In genomic region chr7:70342771-70343170, GRCm38 (mm10) we compare ENCODE assay signal across 14 mouse cellular contexts. TPM values are rescaled to one million over a fixed set of nuclear protein-coding genes. Genes with fewer than 3 reads are reported as not detected.
DNase-seq lines count a peak whose midpoint lies in the region; ATAC-seq lines count a peak whose summit lies in the region.
"Had no signal": no experiment of that assay in that cellular context is flagged by ENCODE, and none has a peak within 500 bp of the region (broad histone marks: within the 10 kb centered on the region; RNA-seq: fewer than 3 reads in every experiment).

No protein-coding gene starts in this region.

- H3K36me3 ChIP-seq in hindbrain, embryonic 15.5 days: no peaks in the 10 kb centered on the region
- H3K36me3 ChIP-seq: heart, embryonic 12.5 days; limb, embryonic 13.5 days had no signal

- peak overlapping the region; percentile 58 for H3K27ac ChIP-seq in hindbrain, embryonic 15.5 days (replicated peaks)
- H3K27ac ChIP-seq: limb, embryonic 13.5 days had no signal

- H3K4me3 ChIP-seq in hindbrain, embryonic 15.5 days: no peak overlapping the region
- H3K4me3 ChIP-seq: heart, embryonic 12.5 days; limb, embryonic 13.5 days had no signal

- ATAC-seq in hindbrain, embryonic 15.5 days (ENCODE audit: low FRiP score, low read depth): no peak
- ATAC-seq: intestine, postnatal 0 days had no signal

- H3K4me1 ChIP-seq in hindbrain, embryonic 15.5 days (replicated peaks): peaks cover 46% of the 10 kb centered on the region

- H3K4me2 ChIP-seq in hindbrain, embryonic 15.5 days: peak overlapping the region; percentile 26
- H3K4me2 ChIP-seq: heart, embryonic 12.5 days; limb, embryonic 13.5 days had no signal

- peak; percentile 61 for DNase-seq in heart, adult 11 months
- DNase-seq in heart, postnatal 10 days: no peak
- peak; percentile 22 for DNase-seq in retina, postnatal 1 day
- DNase-seq in retina, embryonic 14.5 days (ENCODE audit: low spot score): no peak
- DNase-seq in frontal cortex, postnatal 10 days (ENCODE audit: low spot score in 2 of 2): no peak
- DNase-seq in left cerebral cortex, adult 11 months (ENCODE audit: low spot score): no peak
- no peak for DNase-seq in left cerebral cortex, adult 18-20 months (ENCODE audit: low spot score in 2 of 2)
- DNase-seq: lung, adult 18-20 months; spleen, adult 18-20 months; thymus, adult 18-20 months had no signal

- peak overlapping the region; percentile 11; the same call in 1 of the 2 replicates for H3K9ac ChIP-seq in hindbrain, embryonic 15.5 days
- H3K9ac ChIP-seq: heart, embryonic 12.5 days; limb, embryonic 13.5 days had no signal

- H3K27me3 ChIP-seq in hindbrain, embryonic 15.5 days: peaks cover 50% of the 10 kb centered on the region

- no peaks in the 10 kb centered on the region for H3K9me3 ChIP-seq in hindbrain, embryonic 15.5 days
- H3K9me3 ChIP-seq: heart, embryonic 12.5 days; limb, embryonic 13.5 days had no signal

- 18% methylated on average over 8 of the region's 8 CpGs for WGBS in hindbrain, embryonic 15.5 days

- intact Hi-C loops in heart, postnatal 10 days (cut with DNase I): no loop called here

RNA-seq across cellular contexts. Expression of gene Nr2f2, which starts 23.8 kb away (rescaled TPM):
- 10 to 100 TPM; 25.2 to 30.0 TPM for total RNA-seq in heart, postnatal 10 days (2021)
- 87.2 and 90.1 TPM in 2 replicates for polyA plus RNA-seq in hindbrain, embryonic 15.5 days (2015; fragmentation: Nextera tagmentation; extraction: Ambion mirVana)
- 10 to 100 TPM; 35.3 to 42.7 TPM for total RNA-seq in left cerebral cortex, adult 18-20 months (2021)

Comparison
In these comparisons a context has a peak if more than half of its experiments do, and no peak if none do; other contexts are left out.
1. DNase-seq: peak in heart, adult 11 months (single experiment) and retina, postnatal 1 day (single experiment); none in heart, postnatal 10 days (0 of 2), retina, embryonic 14.5 days (single experiment), frontal cortex, postnatal 10 days (0 of 2), left cerebral cortex, adult 11 months (single experiment) and left cerebral cortex, adult 18-20 months (0 of 2).